Mouse (Mus musculus) liver, adult 2 months (tissue): ENCODE results near the gene Khk.

Experiments
- CTCF ChIP-seq: fragments of 200-500 bp; IDR thresholded peaks from 2 replicates; pipeline ENCODE4 v1.5.1; 2011; ENCODE audit warnings: low read depth, low read length, control low read depth
- POLR2A ChIP-seq: fragments of 200-500 bp; IDR thresholded peaks from 2 replicates; pipeline ENCODE4 v1.6.1; 2011; ENCODE audit warnings: low read length, control low read depth; ENCODE audit not compliant: insufficient read depth; ENCODE audit errors: extremely low read depth

GRCm38 (mm10) chr5:30879347-30879943 is 41.8 kb upstream of the Khk start:
- TF ChIP-seq CTCF (no peak; the same call in 1 of the 2 replicates), POLR2A (no peak)
